Mouse (Mus musculus) urinary bladder, postnatal 14 days (tissue): ENCODE measurements around the gene Gm37240.
"Not testable (repeated sequence)": the region's sequence is repeated elsewhere in the genome, so short reads cannot be mapped to it uniquely, and the experiment has no call there.

Source experiments
- DNase-seq: peaks from one replicate; pipeline ENCODE4 v3.0.0; 2021; ENCODE audit warnings: low spot score

The Gm37240 gene

GRCm38 (mm10) chr3:85887239-85887827 lies at the start of gene Gm37240, which contains the start of gene Glt28d2:
TSS of gene Gm37240 (minus strand) at chr3:85887518.
TSS of gene Glt28d2 (minus strand) at chr3:85887516.
- peak; percentile 92 for DNase-seq

- DNase-seq, result no peak
Observed at GRCm38 (mm10) chr3:85933586-85933985, 46.3 kb upstream of the Gm37240 start.

- DNase-seq, result peak; percentile 48
Observed at GRCm38 (mm10) chr3:85931859-85932258, 44.5 kb upstream of the Gm37240 start.

GRCm38 (mm10) chr3:85930671-85931255 lies 43.4 kb upstream of the Gm37240 start:
- DNase-seq, result no peak

- DNase-seq, result no peak
Observed at GRCm38 (mm10) chr3:85929711-85930110, 42.4 kb upstream of the Gm37240 start.

- no peak for DNase-seq
Observed at GRCm38 (mm10) chr3:85928140-85928611, 40.9 kb upstream of the Gm37240 start.

GRCm38 (mm10) chr3:85927296-85927695 lies 40.0 kb upstream of the Gm37240 start:
- DNase-seq, result no peak

GRCm38 (mm10) chr3:85923954-85924945 lies 36.9 kb upstream of the Gm37240 start:
- peak; percentile 85 for DNase-seq

- no peak for DNase-seq
Observed at GRCm38 (mm10) chr3:85923343-85923742, 36.0 kb upstream of the Gm37240 start.

GRCm38 (mm10) chr3:85922331-85922730 lies 35.0 kb upstream of the Gm37240 start:
- peak; percentile 46 for DNase-seq

GRCm38 (mm10) chr3:85920671-85921070 lies 33.4 kb upstream of the Gm37240 start:
- DNase-seq, result not testable (repeated sequence)

GRCm38 (mm10) chr3:85917600-85917999 lies 30.3 kb upstream of the Gm37240 start:
- peak; percentile 33 for DNase-seq

GRCm38 (mm10) chr3:85914806-85915205 lies 27.5 kb upstream of the Gm37240 start:
- no peak for DNase-seq

GRCm38 (mm10) chr3:85907136-85907535 lies 19.8 kb upstream of the Gm37240 start:
- no peak for DNase-seq

GRCm38 (mm10) chr3:85904371-85904770 lies 17.1 kb upstream of the Gm37240 start:
- no peak for DNase-seq

GRCm38 (mm10) chr3:85895020-85895419 lies 7.7 kb upstream of the Gm37240 start:
- no peak for DNase-seq

- no peak for DNase-seq
Observed at GRCm38 (mm10) chr3:85891571-85891970, 4.3 kb upstream of the Gm37240 start.

- peak; percentile 11 for DNase-seq
Observed at GRCm38 (mm10) chr3:85888221-85888671, 928 bp upstream of the Gm37240 start.

GRCm38 (mm10) chr3:85886636-85887238 lies 581 bp downstream of the Gm37240 start:
- peak; percentile 12 for DNase-seq

GRCm38 (mm10) chr3:85885906-85886305 lies 1.4 kb downstream of the Gm37240 start:
- DNase-seq, result no peak

GRCm38 (mm10) chr3:85880687-85881086 lies 6.6 kb downstream of the Gm37240 start:
- peak; percentile 77 for DNase-seq

GRCm38 (mm10) chr3:85880068-85880467 lies 7.2 kb downstream of the Gm37240 start:
- DNase-seq, result no peak
